Mouse (Mus musculus): Measurements from ENCODE around the gene Vrk2. TPM values are rescaled to one million over a fixed set of nuclear protein-coding genes. Genes with fewer than 3 reads are reported as not detected.

Gene Vrk2
- total RNA-seq (2021), result 1 to 10 TPM; 2.6 to 5.3 TPM
- long read RNA-seq, transcript Vrk2-201 (13 exons, 1,889 nt), result major isoform, 8 of 8 reads
- long read RNA-seq, partial matches to known transcripts, result 0 of 8 reads
- long read RNA-seq, other reads (novel, unspliced or antisense), result 0 of 8 reads

DNA sequence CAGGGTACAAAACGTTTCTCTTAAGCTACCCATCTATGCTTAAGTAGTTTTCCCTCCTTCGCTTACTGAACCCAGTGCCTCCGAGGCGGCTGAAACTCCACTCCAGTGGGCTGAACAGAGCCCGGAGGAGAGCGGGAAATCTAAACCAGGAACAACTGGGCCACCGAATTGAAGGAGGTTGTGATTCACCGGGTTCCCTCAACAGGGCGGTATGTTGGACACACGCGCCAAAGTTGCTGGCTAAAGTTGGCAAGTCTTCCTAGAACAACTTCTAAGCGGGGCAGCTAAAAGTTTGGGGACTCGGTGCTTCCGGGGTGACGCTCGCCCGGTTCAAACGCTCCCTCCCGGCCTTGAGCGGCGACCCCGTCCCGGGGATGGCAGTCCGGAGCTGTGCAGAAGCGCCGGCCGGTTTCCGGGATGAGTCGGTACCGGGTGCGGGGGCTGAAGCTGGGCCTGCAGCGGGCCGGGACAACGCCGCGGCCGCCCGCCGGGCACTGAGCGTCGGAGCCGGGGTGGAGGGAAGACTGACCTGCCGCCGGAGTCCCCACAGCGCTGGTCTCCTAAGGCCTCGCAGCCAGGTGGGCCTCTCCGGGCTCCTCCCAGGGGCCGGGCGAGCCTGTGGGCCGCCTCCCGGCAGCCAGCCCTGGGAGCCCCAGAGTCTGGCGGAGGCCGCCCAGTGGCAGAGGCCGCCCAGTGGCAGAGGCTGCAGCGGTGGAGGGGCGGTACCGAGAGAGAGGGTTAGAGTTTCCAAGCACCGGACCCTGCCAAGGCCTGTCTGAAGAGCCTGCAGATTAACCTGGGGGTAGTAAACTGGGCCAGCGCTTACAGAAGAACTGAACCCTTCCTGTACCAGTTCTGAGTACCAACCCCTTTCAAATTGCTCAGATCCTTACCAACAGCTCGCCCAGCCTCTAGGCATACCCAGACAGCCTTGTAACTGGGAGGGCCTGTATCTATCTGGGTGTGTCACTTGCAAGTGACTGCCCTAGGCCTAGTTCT is at the start of gene Vrk2, which contains the start of gene Gm6899:
Gene Vrk2 (minus strand): TSS at position 939 of the 999 bp plus-strand sequence.
Gene Gm6899 (plus strand): TSS at position 181 of the 999 bp plus-strand sequence.
- peak; percentile 61 to 75 for DNase-seq (ENCODE audit: low spot score in 2 of 2)

- no peak for DNase-seq (ENCODE audit: low spot score in 2 of 2)
Observed at GRCm38 (mm10) chr11:26642141-26642540, 48.3 kb upstream of the Vrk2 start.

- DNase-seq (ENCODE audit: low spot score in 2 of 2), result no peak
Observed at GRCm38 (mm10) chr11:26640314-26640785, 46.6 kb upstream of the Vrk2 start.

GRCm38 (mm10) chr11:26636239-26636638 is 42.4 kb upstream of the Vrk2 start:
- no peak for DNase-seq (ENCODE audit: low spot score in 2 of 2)

GRCm38 (mm10) chr11:26622727-26623126 is 28.9 kb upstream of the Vrk2 start:
- DNase-seq (ENCODE audit: low spot score in 2 of 2), result no peak

- no peak for DNase-seq (ENCODE audit: low spot score in 2 of 2)
Observed at GRCm38 (mm10) chr11:26618475-26619223, 24.9 kb upstream of the Vrk2 start.

- DNase-seq (ENCODE audit: low spot score in 2 of 2), result peak in 1 of 2 experiments; percentile 15
Observed at GRCm38 (mm10) chr11:26608795-26609194, 15.0 kb upstream of the Vrk2 start.

GRCm38 (mm10) chr11:26604061-26604655 is 10.4 kb upstream of the Vrk2 start:
- DNase-seq (ENCODE audit: low spot score in 2 of 2), result no peak

- DNase-seq (ENCODE audit: low spot score in 2 of 2), result no peak
Observed at GRCm38 (mm10) chr11:26601571-26602175, 7.9 kb upstream of the Vrk2 start.

DNA sequence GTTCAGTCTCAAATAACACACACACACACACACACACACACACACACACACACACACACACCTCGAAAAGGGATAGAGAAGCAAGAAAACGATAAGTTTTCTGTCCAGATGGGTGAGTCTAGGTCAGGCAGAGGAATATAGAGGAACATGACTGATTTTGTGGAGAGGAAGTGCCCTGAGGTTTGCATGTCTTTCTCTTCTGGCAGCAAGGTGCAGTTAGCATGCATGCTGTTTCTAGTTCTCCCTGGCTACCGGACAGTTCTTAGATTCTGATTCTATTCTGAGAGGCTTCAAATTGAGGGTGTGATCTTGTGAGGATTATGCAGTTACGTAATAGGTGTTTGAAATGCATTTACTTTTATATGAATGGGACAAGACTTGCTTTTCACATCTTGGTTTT is 6.9 kb upstream of the Vrk2 start:
- DNase-seq (ENCODE audit: low spot score in 2 of 2), result no peak

GRCm38 (mm10) chr11:26598876-26599275 is 5.1 kb upstream of the Vrk2 start:
- no peak for DNase-seq (ENCODE audit: low spot score in 2 of 2)

DNA sequence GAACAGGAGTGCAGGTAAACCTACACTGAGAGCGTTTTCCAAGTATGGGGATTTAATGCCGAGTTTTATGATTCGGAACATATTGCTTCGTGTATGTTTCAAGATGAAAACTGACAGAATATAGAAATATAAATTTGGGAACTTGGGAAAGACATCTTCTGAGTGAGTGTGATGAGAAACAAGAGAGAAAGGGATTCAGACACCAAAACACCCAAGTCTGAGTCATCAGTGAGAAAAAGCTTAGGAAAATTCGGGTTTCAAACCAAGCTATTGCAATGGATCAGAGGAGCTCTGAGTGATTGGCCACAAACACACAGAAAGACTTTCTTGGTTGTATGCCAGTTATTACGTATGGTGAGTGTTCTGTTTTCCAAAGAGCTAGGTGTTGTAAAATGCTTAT is 4.0 kb upstream of the Vrk2 start:
- DNase-seq (ENCODE audit: low spot score in 2 of 2), result no peak

- no peak for DNase-seq (ENCODE audit: low spot score in 2 of 2)
Observed at GRCm38 (mm10) chr11:26597145-26597544, 3.3 kb upstream of the Vrk2 start.

GRCm38 (mm10) chr11:26596186-26596585 is 2.4 kb upstream of the Vrk2 start:
- no peak for DNase-seq (ENCODE audit: low spot score in 2 of 2)

DNA sequence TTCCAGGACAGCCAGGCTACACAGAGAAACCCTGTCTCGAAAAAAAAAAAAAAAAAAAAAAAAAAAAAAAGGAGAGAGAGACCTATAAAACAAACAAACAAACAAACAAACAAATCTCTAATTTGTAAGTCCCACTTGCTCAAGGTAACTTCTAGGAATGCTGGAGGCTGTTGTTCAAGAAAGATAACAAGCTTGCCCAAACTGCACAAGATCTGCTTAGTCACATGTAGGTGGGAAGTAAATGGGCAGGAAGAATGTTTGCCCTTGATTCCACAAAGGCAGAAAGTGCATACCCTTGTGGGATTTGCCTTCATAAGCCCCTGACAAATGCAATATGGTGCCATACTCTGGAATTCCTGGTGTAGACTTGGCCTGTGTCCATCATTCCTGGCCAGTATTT is 688 bp upstream of the Vrk2 start:
- no peak for DNase-seq (ENCODE audit: low spot score in 2 of 2)

DNA sequence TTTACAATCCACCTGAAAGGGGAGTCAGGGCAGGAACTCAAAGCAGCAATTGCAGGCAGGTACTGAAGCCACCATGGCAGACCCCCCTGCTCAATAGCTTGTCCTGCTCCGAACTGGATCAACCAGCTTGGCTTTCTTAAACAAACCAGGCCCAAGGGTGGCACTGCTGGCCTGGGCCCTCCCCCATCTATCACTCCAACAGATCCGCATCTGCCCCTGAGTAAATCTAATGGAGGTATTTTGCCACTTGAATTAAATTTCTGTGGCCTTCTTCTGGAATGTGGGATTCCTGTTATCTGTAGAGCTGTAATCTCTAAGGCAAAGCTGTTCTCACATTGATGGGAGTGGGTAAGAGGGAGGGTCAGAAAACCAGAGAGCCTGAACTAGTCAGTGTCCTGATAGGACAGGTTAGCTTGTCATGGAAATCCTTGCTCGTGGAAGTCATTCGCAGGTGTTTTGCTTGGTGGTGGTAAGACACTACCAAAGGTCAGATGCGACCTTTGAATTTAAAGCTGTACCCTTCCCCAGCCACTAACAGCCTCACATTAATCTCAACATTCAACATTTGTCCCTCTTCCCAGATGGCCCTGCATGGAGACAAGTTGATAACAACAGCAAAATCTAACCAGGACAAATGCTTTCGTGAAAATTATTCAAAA is 1.3 kb downstream of the Vrk2 start:
- peak in 1 of 2 experiments; percentile 11 for DNase-seq (ENCODE audit: low spot score in 2 of 2)

DNA sequence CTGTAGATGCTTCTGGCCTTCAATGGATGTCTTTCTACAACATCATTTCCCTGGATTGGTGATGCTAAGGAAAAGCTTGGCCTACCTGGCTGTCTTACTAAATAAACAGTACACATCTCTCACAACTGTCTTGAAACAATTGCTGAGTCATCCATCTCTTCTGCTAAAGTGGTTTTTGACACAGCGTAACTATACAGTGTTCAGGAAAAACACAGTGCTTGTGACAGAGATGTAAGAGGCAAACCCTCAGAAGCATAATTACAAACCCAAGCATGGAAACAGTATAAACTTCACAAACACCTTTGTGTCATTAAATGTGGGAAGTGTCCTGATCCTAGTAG is 6.6 kb downstream of the Vrk2 start:
- DNase-seq (ENCODE audit: low spot score in 2 of 2), result no peak

DNA sequence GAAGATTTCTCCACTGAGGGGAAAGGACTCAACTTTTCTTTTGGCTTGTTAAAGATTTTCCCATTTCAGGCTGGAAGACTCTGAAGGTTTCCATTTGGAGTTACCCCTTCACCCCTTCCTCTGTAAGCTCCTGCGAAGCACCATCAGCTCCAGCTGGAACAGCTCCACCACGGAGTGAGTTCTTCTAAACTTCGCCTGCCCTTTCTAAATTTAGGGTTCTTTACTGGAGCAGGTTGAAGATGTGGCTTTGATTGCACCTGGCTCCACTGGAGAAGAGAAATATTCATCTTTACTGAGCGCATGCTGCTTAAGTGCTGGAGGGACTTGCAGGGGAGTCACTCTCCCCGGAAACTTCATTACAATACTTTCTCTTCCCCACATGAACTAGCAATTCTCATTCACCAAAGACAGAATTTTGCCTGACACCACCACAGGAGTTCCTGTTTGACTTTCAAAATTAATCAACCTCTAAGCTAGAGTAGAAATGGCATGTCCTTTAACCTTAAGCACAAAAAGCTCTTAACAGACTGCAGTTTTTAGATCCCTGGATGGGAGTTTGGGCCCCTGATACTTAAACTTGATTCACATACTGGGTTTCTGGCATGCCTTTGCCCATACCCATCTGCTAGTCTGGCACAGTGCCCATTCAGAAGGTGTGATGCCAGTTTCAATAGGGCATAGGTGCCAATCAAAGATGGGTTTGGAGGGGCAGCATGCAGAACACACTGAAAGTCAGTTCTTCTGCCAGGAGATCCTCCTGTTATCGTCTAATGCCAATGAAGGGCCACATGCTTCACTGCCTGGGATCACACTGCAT is 7.2 kb downstream of the Vrk2 start:
- peak; percentile 77 to 79 for DNase-seq (ENCODE audit: low spot score in 2 of 2)
